Mouse (Mus musculus) embryonic facial prominence, embryonic 11.5 days (tissue): ENCODE results near the gene Crim1. TPM values are rescaled to one million over a fixed set of nuclear protein-coding genes. Genes with fewer than 3 reads are reported as not detected.

Source experiments
- ATAC-seq: fragments of 200-750 bp; cut with Nextera tagmentation; replicated peaks from 2 replicates; pipeline ENCODE4 v1.8.0; 2017; ENCODE audit warnings: low read depth; ENCODE audit not compliant: insufficient number of reproducible peaks, low FRiP score, low TSS enrichment
- DNase-seq: peaks from one replicate; pipeline ENCODE4 v3.0.0-alpha.2; 2015; ENCODE audit warnings: low spot score
- H3K27ac ChIP-seq: fragments of 300-500 bp; sonication (generic); replicated peaks from 2 replicates; pipeline ENCODE4 v1.5.1; 2014; ENCODE audit warnings: mild to moderate bottlenecking, low read depth, low read length, control low read depth
- H3K27me3 ChIP-seq: fragments of 300-500 bp; sonication (generic); 2 replicates; pipeline ENCODE4 v1.6.1; 2014; ENCODE audit warnings: mild to moderate bottlenecking, low read length, moderate library complexity, mixed read lengths; ENCODE audit not compliant: control insufficient read depth, insufficient read depth
- H3K36me3 ChIP-seq: fragments of 300-500 bp; sonication (generic); replicated peaks from 2 replicates; pipeline ENCODE4 v1.6.1; 2014; ENCODE audit warnings: low read depth, mild to moderate bottlenecking, low read length, moderate library complexity, mixed read lengths; ENCODE audit not compliant: control insufficient read depth, insufficient read depth
- H3K4me1 ChIP-seq: fragments of 300-500 bp; sonication (generic); 2 replicates; pipeline ENCODE4 v1.6.1; 2014; ENCODE audit warnings: low read length, mixed read lengths; ENCODE audit not compliant: control insufficient read depth, insufficient read depth
- H3K4me2 ChIP-seq: fragments of 300-500 bp; sonication (generic); 2 replicates; pipeline ENCODE4 v1.6.1; 2014; ENCODE audit warnings: low read depth, mild to moderate bottlenecking, control low read depth, low read length, moderate library complexity
- H3K4me3 ChIP-seq: fragments of 300-500 bp; sonication (generic); 2 replicates; pipeline ENCODE4 v1.5.1; 2014; ENCODE audit warnings: low read depth, low read length, control low read depth
- H3K9ac ChIP-seq: fragments of 300-500 bp; sonication (generic); replicated peaks from 2 replicates; pipeline ENCODE4 v1.6.1; 2014; ENCODE audit warnings: mild to moderate bottlenecking, control low read depth, low read length
- H3K9me3 ChIP-seq: fragments of 300-500 bp; sonication (generic); replicated peaks from 2 replicates; pipeline ENCODE4 v1.6.1; 2016; ENCODE audit warnings: mild to moderate bottlenecking, low read length, inconsistent platforms, mixed read lengths; ENCODE audit not compliant: control insufficient read depth
- WGBS: fragments of 180-500 bp; shearing (Covaris S2); extraction: QIAGEN DNeasy Blood & Tissue Kit; methylation state at CpG from one replicate; pipeline ENCODE4 v1.1.7; 2014; 5-methylcytosine and 5-hydroxymethylcytosine counted together
- polyA plus RNA-seq: library from polyadenylated mRNA; unstranded; fragments of >200 nt; fragmentation: Nextera tagmentation; extraction: Ambion mirVana; gene quantifications from 2 replicates; pipeline ENCODE4 v1.2.1, GENCODE M21; 2014

Gene Crim1
- polyA plus RNA-seq, 1 experiment from 2014 or later, result 3.3 TPM

GRCm38 (mm10) chr17:78270019-78270418 is 70.0 kb downstream of the Crim1 start:
- Histone ChIP-seq H3K4me1 (peaks cover 2% of the 10 kb centered on the region; the same call in 1 of the 2 replicates), H3K9me3 (no peaks in the 10 kb centered on the region), H3K27me3 (no peaks in the 10 kb centered on the region), H3K9ac (no peak overlapping the region), H3K36me3 (no peaks in the 10 kb centered on the region), H3K27ac (no peak overlapping the region), H3K4me3 (no peak overlapping the region), H3K4me2 (no peak overlapping the region)
- 83% methylated on average over 6 of the region's 6 CpGs for WGBS
- DNase-seq (no peak), ATAC-seq (no peak)

- ATAC-seq (no peak), DNase-seq (no peak)
- WGBS, result 88% methylated on average over 8 of the region's 8 CpGs
- Histone ChIP-seq H3K27ac (no peak overlapping the region), H3K36me3 (no peaks in the 10 kb centered on the region), H3K9me3 (no peaks in the 10 kb centered on the region), H3K4me1 (peaks cover 2% of the 10 kb centered on the region; the same call in 1 of the 2 replicates), H3K27me3 (no peaks in the 10 kb centered on the region), H3K9ac (no peak overlapping the region), H3K4me3 (no peak overlapping the region), H3K4me2 (no peak overlapping the region)
Observed at GRCm38 (mm10) chr17:78271731-78272130, 71.7 kb downstream of the Crim1 start.

- 75% methylated on average over 8 of the region's 8 CpGs for WGBS
- H3K27ac ChIP-seq, result no peak overlapping the region
- H3K36me3 ChIP-seq, result no peaks in the 10 kb centered on the region
- no peaks in the 10 kb centered on the region for H3K27me3 ChIP-seq
- H3K9ac ChIP-seq, result no peak overlapping the region; the same call in 1 of the 2 replicates
- ATAC-seq (no peak), DNase-seq (no peak)
- H3K4me1 ChIP-seq, result peaks cover 2% of the 10 kb centered on the region; the same call in 1 of the 2 replicates
- no peaks in the 10 kb centered on the region for H3K9me3 ChIP-seq
- H3K4me2 ChIP-seq, result no peak overlapping the region
- no peak overlapping the region for H3K4me3 ChIP-seq
Observed at GRCm38 (mm10) chr17:78272142-78272541, 72.1 kb downstream of the Crim1 start.

GRCm38 (mm10) chr17:78272713-78273483 is 72.8 kb downstream of the Crim1 start:
- no peak overlapping the region; the same call in 1 of the 2 replicates for H3K27ac ChIP-seq

GRCm38 (mm10) chr17:78273875-78274274 is 73.8 kb downstream of the Crim1 start:
- Histone ChIP-seq H3K4me2 (no peak overlapping the region), H3K27ac (no peak overlapping the region), H3K4me3 (no peak overlapping the region), H3K36me3 (no peaks in the 10 kb centered on the region), H3K27me3 (no peaks in the 10 kb centered on the region), H3K9me3 (no peaks in the 10 kb centered on the region), H3K9ac (no peak overlapping the region), H3K4me1 (peaks cover 2% of the 10 kb centered on the region; the same call in 1 of the 2 replicates)
- 82% methylated on average over 7 of the region's 7 CpGs for WGBS
- ATAC-seq (no peak), DNase-seq (no peak)

More at GRCm38 (mm10) chr17:78272713-78273483, 72.8 kb downstream of the Crim1 start:
- no peaks in the 10 kb centered on the region for H3K27me3 ChIP-seq
- H3K4me2 ChIP-seq, result no peak overlapping the region
- no peak for DNase-seq
- no peaks in the 10 kb centered on the region for H3K9me3 ChIP-seq
- ATAC-seq, result 0 out of 2 replicates have a peak, but pooled peaks have one; percentile 49
- H3K36me3 ChIP-seq, result no peaks in the 10 kb centered on the region
- H3K9ac ChIP-seq, result no peak overlapping the region; the same call in 1 of the 2 replicates
- H3K4me3 ChIP-seq, result no peak overlapping the region
- peaks cover 2% of the 10 kb centered on the region; the same call in 1 of the 2 replicates for H3K4me1 ChIP-seq
- 58% methylated on average over 8 of the region's 8 CpGs for WGBS

- Histone ChIP-seq H3K4me2 (no peak overlapping the region), H3K9ac (no peak overlapping the region), H3K4me3 (no peak overlapping the region), H3K27me3 (no peaks in the 10 kb centered on the region), H3K4me1 (peaks cover 2% of the 10 kb centered on the region; the same call in 1 of the 2 replicates), H3K36me3 (no peaks in the 10 kb centered on the region), H3K9me3 (no peaks in the 10 kb centered on the region), H3K27ac (no peak overlapping the region)
- whole genome bisulfite sequencing, result 82% methylated on average over 7 of the region's 7 CpGs
- no peak for DNase-seq
- ATAC-seq, result no peak
Observed at GRCm38 (mm10) chr17:78274609-78275506, 74.8 kb downstream of the Crim1 start.

GRCm38 (mm10) chr17:78275507-78275813 is 75.4 kb downstream of the Crim1 start:
- Histone ChIP-seq H3K4me1 (peaks cover 2% of the 10 kb centered on the region; the same call in 1 of the 2 replicates), H3K27me3 (no peaks in the 10 kb centered on the region)
- WGBS, result 74% methylated on average over 4 of the region's 4 CpGs

More at GRCm38 (mm10) chr17:78275507-78275813, 75.4 kb downstream of the Crim1 start:
- Histone ChIP-seq H3K9me3 (no peaks in the 10 kb centered on the region), H3K27ac (no peak overlapping the region), H3K4me2 (no peak overlapping the region), H3K36me3 (no peaks in the 10 kb centered on the region), H3K4me3 (no peak overlapping the region), H3K9ac (no peak overlapping the region)
- ATAC-seq (no peak), DNase-seq (no peak)
